Mouse (Mus musculus): ENCODE data around the gene Mnx1.

DNA sequence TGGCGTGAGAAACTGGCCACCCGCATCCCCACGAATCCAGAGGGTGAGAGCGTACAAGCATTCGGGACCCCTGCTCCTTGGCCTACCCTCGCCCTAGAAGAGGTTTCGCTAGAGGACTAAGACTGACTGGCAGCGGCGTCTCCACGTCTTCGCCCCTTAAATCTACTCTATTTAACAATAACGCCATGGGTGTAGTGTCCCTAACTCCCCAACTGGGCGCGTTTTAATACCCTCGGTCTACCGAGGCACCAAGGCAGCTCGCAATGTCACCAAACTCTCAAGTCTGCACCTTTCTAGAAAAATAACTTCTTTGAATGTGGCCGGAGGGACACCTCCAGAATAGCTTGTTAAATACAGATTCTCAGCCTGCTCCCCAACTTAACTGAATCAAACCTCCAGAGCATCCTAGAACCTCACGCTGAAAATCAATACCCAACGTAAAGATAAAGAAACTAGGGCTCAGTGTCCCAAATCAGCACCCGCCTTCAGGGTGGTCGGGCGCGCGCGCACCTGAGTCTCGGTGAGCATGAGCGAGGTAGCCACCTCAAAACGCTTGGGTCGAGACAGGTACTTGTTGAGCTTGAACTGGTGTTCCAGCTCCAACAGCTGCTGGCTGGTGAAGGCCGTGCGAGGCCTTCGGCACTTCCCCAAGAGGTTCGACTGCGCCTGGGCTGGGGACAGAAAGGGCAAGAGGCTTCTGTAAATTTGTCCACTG, 3.9 kb downstream of the Mnx1 start:
- TF ChIP-seq CTCF (IDR thresholded peaks at IDR 0.05; ENCODE audit: extremely low read depth, insufficient read depth, insufficient read length, insufficient replicate concordance) (no peak), POLR2A (IDR thresholded peaks at IDR 0.05; ENCODE audit: low read depth, low read length) (no peak)
